ENCODE assay signal across 8 mouse cellular contexts in the genomic region with DNA sequence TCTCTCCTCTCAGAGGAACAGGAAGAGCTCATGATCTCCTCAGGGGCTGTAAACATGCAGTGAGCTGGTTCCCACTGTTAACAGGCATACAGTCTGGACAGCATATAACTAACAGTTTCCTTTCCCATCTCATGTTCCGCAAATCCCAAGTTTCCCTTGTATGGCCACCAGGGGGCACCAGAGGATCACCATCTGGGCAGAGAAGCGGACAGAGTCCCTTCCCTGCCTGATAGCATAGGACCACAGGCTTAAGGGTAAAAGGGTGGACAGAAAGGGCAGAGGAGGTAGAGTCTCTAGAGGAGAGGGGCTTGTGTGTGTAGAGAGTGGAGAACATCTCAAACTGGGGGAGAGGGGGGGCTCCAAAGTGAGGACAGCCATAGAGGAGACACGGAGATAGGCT.
DNase-seq lines count a peak whose midpoint lies in the region; ATAC-seq lines count a peak whose summit lies in the region.

No protein-coding gene starts in this region.

- H3K36me3 ChIP-seq in midbrain, embryonic 14.5 days (ENCODE audit: control insufficient read depth, insufficient read depth, low read length) = no peaks in the 10 kb centered on the region

- no peak overlapping the region for H3K9ac ChIP-seq in midbrain, embryonic 14.5 days (replicated peaks; ENCODE audit: low read length)

- no peak overlapping the region for H3K4me3 ChIP-seq in midbrain, embryonic 14.5 days (replicated peaks; ENCODE audit: low read depth, low read length)

- DNase-seq in adrenal gland, postnatal 25 days = peak; percentile 92
- peak; percentile 89 for DNase-seq in embryo, embryonic 11 days
- peak; percentile 71 for DNase-seq in gastrocnemius, postnatal 25 days
- peak; percentile 89 for DNase-seq in kidney, adult 18-20 months
- DNase-seq in left cerebral cortex, postnatal 4 days = peak; percentile 93
- DNase-seq in midbrain, embryonic 14.5 days = peak; percentile 94
- DNase-seq in spleen, adult 12 weeks (ENCODE audit: low spot score) = peak; percentile 66

- intact Hi-C loops in left cerebral cortex, postnatal 4 days (cut with DNase I) = loop anchor here (5.0 to 10.0 kb wide), 2 partner anchors 107 to 225 kb away; no protein-coding TSS in a partner anchor

- peak; percentile 53; the same call in 1 of the 2 replicates for ATAC-seq in midbrain, embryonic 14.5 days (ENCODE audit: low FRiP score, low TSS enrichment)
- no peak for ATAC-seq in inflammation-experienced regulatory T-cells, adult 6 months

- 19% methylated on average over 3 of the region's 3 CpGs for WGBS in midbrain, embryonic 14.5 days

- H3K4me1 ChIP-seq in midbrain, embryonic 14.5 days (ENCODE audit: control insufficient read depth, insufficient read depth, low read length) = peaks cover 28% of the 10 kb centered on the region

- H3K27ac ChIP-seq in midbrain, embryonic 14.5 days (replicated peaks; ENCODE audit: low read depth, low read length) = no peak overlapping the region

- H3K27me3 ChIP-seq in midbrain, embryonic 14.5 days (ENCODE audit: control insufficient read depth, insufficient read depth, low read length) = no peaks in the 10 kb centered on the region

- no peak overlapping the region for H3K4me2 ChIP-seq in midbrain, embryonic 14.5 days (ENCODE audit: low read length)

- H3K9me3 ChIP-seq in midbrain, embryonic 14.5 days (ENCODE audit: control insufficient read depth, low read length) = no peaks in the 10 kb centered on the region
